Mouse (Mus musculus): ENCODE data around the gene Cgnl1. TPM values are rescaled to one million over a fixed set of nuclear protein-coding genes. Genes with fewer than 3 reads are reported as not detected.
"Not testable (repeated sequence)": the region's sequence is repeated elsewhere in the genome, so short reads cannot be mapped to it uniquely, and the experiment has no call there.

The Cgnl1 gene
- polyA plus RNA-seq, 1 experiment from 2014 or later, result 5.7 TPM

DNA sequence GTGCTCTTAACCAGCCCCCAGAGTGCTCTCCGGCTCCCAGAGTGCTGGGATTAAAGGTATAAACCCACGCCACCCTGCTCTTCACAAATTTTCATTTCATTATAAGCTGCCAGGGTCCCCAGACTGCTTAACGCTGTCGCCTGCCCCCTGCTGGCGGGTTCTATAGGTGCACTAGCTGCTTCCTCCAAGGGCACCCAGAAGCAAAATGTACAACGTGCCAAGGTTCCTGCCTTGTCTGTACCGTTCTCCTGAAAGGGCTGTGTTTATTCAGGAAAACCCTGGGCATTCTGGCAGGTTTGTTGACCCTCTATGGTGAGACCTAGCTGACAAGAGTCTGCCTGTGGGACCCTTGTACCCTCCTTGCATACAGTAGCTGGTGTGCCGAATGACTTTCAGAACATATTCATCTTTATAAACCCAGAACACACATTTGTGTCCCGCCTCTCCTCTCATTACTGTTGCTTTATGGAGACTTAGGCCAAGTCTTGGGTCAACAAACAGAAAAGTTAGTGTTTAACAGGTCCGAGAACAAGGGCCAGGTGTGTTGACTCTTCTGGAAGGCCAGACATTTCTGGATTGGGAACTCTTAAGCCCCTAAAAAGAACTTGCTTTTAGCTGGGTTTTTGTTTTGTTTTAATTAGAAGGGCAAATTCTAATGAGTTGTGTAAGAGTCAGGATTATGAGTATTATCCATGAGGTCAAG lies 146.5 kb downstream of the Cgnl1 start:
- Histone ChIP-seq H3K9me3 (no peaks in the 10 kb centered on the region), H3K36me3 (no peaks in the 10 kb centered on the region), H3K27ac (no peak overlapping the region), H3K27me3 (ENCODE audit: insufficient read depth, poor library complexity, severe bottlenecking) (no peaks in the 10 kb centered on the region), H3K4me1 (replicated peaks) (peaks cover 18% of the 10 kb centered on the region), H3K4me3 (no peak overlapping the region)
- WGBS, result 50% methylated on average over 10 of the region's 10 CpGs
- peak; percentile 54 for DNase-seq (ENCODE audit: low spot score)

DNA sequence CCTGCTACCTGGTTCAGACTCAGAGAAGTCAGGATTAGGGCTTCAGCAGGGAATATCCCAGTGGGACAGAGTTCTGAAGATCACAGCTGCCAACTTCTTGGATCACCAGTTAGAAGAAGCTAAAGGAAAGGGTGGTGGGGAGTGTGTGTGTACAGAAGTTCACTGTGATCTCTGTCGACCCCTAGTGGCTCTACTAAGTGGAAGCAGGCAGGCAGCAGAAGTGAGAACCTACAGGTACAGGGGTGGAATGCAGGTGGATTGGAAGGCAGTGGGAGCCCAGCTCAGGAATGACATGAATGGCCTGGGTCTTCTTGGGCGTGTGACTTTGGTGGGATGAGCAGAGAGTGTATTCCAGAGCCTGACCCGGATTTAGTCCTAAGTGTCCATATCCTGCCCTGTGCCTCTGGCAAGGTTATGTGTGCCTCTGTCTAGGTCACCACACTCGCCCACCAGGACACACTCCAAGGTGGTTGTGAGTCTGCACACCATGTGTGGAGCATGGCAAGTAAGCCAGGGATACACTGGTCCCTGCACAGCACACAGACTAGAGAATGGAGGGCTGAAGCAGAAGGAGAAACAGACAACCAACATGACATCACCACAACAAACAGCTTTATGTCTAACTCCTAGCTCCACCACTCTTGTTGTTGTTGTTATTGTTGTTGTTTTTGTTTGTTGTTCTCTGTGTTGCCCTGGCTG lies 147.4 kb downstream of the Cgnl1 start:
- Histone ChIP-seq H3K4me3 (no peak overlapping the region), H3K9me3 (no peaks in the 10 kb centered on the region), H3K27ac (no peak overlapping the region), H3K27me3 (ENCODE audit: insufficient read depth, poor library complexity, severe bottlenecking) (no peaks in the 10 kb centered on the region), H3K36me3 (no peaks in the 10 kb centered on the region), H3K4me1 (replicated peaks) (peaks cover 15% of the 10 kb centered on the region)
- 33% methylated on average over 4 of the region's 4 CpGs for WGBS
- DNase-seq (ENCODE audit: low spot score), result peak; percentile 30

DNA sequence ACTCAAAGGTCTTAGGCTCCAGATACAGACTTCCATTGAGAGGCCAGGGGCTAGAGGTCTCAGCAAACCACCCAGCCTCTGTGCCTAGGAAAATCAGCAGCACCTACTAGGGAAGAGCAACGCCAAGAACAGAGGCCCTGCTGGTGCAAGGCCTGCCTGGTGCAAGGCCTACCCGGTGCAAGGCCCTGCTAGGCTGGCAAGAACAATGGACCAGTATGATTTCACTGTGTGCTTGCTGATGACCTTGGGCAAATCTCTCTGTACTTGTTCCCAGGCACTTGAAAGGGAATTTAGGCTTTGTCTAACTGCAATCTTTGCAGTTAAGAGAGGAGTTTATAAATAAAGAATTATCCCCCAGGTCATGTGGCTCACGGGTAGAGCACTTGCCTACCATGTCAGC lies 148.8 kb downstream of the Cgnl1 start:
- H3K4me1 ChIP-seq (replicated peaks), result peaks cover 11% of the 10 kb centered on the region
- 82% methylated on average over 3 of the region's 3 CpGs for WGBS
- no peak for DNase-seq (ENCODE audit: low spot score)
- no peak overlapping the region for H3K27ac ChIP-seq
- no peak overlapping the region for H3K4me3 ChIP-seq
- H3K36me3 ChIP-seq, result no peaks in the 10 kb centered on the region
- no peaks in the 10 kb centered on the region for H3K27me3 ChIP-seq (ENCODE audit: insufficient read depth, poor library complexity, severe bottlenecking)
- H3K9me3 ChIP-seq, result no peaks in the 10 kb centered on the region

DNA sequence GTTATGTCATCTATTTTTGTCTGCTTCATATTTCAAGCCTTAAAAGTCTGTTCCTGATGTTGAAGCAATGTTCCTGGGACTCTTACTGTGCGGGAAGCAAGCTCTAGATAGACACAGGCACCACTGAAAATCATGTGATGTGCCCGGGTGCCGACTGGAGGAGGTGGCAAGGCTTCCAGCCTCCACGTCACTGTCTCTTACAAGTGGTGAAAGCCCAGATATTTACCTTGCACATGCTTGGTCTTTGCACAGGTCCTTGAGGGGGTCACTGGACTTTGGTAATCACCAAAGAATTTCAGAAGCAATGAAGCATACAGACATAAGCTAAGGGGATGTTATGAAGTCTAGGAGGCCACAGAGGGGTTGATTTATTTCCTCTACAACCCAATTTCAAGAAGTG lies 149.4 kb downstream of the Cgnl1 start:
- no peaks in the 10 kb centered on the region for H3K9me3 ChIP-seq
- H3K36me3 ChIP-seq, result no peaks in the 10 kb centered on the region
- no peak overlapping the region for H3K4me3 ChIP-seq
- H3K4me1 ChIP-seq (replicated peaks), result peaks cover 11% of the 10 kb centered on the region
- WGBS, result 87% methylated on average over 4 of the region's 4 CpGs
- H3K27me3 ChIP-seq (ENCODE audit: insufficient read depth, poor library complexity, severe bottlenecking), result no peaks in the 10 kb centered on the region
- no peak for DNase-seq (ENCODE audit: low spot score)
- no peak overlapping the region for H3K27ac ChIP-seq

DNA sequence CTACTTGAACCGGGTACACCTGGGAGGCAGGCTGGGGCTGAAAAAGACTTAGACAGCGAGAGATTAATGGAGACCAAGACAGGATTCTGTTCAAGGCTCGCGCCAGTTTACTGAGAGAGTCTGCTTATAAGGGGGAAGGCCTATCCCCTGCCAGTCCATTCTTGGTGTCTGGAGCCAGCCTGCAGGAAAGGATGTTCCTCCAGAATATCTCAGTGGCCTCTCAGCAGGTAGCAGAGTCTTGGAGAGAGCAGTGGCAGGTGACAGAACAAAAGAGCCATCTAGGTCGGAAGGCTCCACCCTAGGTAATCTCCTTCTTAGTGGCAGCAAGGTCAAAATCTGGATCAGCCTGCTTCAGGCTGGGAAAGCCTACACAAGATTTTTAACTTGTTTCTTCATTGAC lies 151.3 kb downstream of the Cgnl1 start:
- not testable (repeated sequence) for H3K4me1 ChIP-seq (replicated peaks); H3K27ac ChIP-seq; DNase-seq (ENCODE audit: low spot score); H3K36me3 ChIP-seq; H3K27me3 ChIP-seq (ENCODE audit: insufficient read depth, poor library complexity, severe bottlenecking); H3K4me3 ChIP-seq; H3K9me3 ChIP-seq
- 79% methylated on average over 5 of the region's 5 CpGs for WGBS

DNA sequence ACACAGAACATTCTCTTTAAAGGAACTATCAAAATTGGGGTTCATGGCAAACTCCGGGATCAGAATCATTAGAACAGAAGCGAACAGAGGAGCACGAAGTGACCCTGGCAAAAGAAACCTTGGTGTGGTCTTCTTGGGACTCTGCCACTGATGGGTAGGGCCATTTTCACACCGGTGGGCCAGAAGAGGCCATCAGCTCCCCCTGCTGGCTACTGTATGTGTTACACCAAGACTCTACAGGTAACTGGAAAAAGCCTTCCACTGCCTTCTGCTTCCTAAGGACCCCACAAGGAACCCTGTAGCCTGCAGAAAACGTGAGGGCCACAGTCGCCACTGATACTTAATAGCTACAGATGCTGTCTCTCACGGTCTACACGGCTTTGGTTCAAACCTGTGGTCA lies 154.0 kb downstream of the Cgnl1 start:
- no peak overlapping the region for H3K4me3 ChIP-seq
- no peak overlapping the region for H3K27ac ChIP-seq
- no peaks in the 10 kb centered on the region for H3K36me3 ChIP-seq
- WGBS, result 54% methylated on average over 8 of the region's 8 CpGs
- no peaks in the 10 kb centered on the region for H3K4me1 ChIP-seq (replicated peaks)
- H3K27me3 ChIP-seq (ENCODE audit: insufficient read depth, poor library complexity, severe bottlenecking), result no peaks in the 10 kb centered on the region
- no peaks in the 10 kb centered on the region for H3K9me3 ChIP-seq
- DNase-seq (ENCODE audit: low spot score), result peak; percentile 43

DNA sequence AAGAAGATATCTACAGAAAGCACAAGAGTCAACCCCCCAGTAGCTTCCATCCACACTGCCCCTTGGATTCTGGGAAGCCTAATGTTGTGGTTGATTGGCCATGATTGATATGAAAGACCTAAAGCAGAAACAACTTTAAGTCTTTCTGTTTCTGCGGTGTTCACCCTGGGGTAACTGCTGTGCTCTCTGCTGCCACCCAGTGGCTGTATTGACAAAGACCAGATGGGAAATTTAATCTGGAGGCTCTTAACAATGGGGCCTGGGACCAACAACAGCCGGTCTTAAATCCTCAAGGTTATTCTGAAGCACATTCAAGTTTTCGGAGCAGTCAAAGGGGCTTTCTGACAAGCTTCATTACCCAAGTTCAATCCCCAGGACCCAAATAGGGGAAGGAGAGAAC lies 155.2 kb downstream of the Cgnl1 start:
- DNase-seq (ENCODE audit: low spot score), result peak; percentile 78
- Histone ChIP-seq H3K9me3 (no peaks in the 10 kb centered on the region), H3K27me3 (ENCODE audit: insufficient read depth, poor library complexity, severe bottlenecking) (no peaks in the 10 kb centered on the region), H3K4me3 (no peak overlapping the region), H3K27ac (no peak overlapping the region), H3K36me3 (no peaks in the 10 kb centered on the region), H3K4me1 (replicated peaks) (no peaks in the 10 kb centered on the region)
- WGBS, result 29% methylated on average over 3 of the region's 3 CpGs

DNA sequence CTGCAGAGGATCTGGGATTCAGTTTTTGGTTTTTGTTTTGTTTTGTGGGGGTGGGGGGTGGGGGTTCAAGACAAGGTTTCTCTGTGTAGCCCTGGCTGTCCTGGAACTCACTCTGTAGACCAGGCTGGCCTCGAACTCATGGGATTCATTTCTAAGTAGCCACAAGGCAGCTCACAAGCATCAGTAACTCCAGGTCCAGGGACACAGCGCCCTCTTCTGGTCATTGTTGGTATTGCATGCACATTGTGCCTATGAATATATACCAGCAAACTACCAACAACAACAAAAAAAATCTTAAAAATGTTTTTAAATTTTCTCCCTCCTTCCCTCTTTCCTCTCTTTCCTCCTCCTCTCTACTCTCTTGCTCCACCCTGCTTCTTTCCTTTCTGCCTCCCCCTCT lies 156.8 kb downstream of the Cgnl1 start:
- no peak for DNase-seq (ENCODE audit: low spot score)
- Histone ChIP-seq H3K4me3 (no peak overlapping the region), H3K27me3 (ENCODE audit: insufficient read depth, poor library complexity, severe bottlenecking) (no peaks in the 10 kb centered on the region)

DNA sequence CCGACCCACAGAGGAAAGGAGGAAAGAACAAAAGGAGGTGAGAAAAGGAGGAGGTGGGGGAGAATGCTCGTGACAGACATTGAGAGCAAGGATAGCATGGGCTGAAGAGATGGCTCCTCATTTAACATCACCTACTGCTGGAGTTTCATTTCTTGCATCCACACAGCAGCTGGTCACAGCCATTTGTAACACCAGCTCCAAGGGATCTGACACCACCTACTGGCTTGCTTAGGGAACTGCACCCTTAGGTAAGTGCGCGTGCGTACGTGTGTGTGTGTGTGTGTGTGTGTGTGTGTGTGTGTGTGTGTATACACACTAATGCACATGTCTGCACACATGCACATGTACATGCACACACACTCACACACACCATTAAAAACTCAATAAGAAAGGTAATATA lies 158.4 kb downstream of the Cgnl1 start:
- H3K27me3 ChIP-seq (ENCODE audit: insufficient read depth, poor library complexity, severe bottlenecking), result no peaks in the 10 kb centered on the region
- no peaks in the 10 kb centered on the region for H3K9me3 ChIP-seq
- H3K36me3 ChIP-seq, result no peaks in the 10 kb centered on the region
- no peak overlapping the region for H3K27ac ChIP-seq
- no peaks in the 10 kb centered on the region for H3K4me1 ChIP-seq (replicated peaks)
- DNase-seq (ENCODE audit: low spot score), result no peak
- no peak overlapping the region for H3K4me3 ChIP-seq
- 85% methylated on average over 6 of the region's 6 CpGs for WGBS

More for the DNA sequence above, 156.8 kb downstream of the Cgnl1 start:
- Histone ChIP-seq H3K27ac (no peak overlapping the region), H3K9me3 (no peaks in the 10 kb centered on the region), H3K4me1 (replicated peaks) (no peaks in the 10 kb centered on the region), H3K36me3 (no peaks in the 10 kb centered on the region)
- WGBS, result 32% methylated on average over 2 of the region's 2 CpGs

DNA sequence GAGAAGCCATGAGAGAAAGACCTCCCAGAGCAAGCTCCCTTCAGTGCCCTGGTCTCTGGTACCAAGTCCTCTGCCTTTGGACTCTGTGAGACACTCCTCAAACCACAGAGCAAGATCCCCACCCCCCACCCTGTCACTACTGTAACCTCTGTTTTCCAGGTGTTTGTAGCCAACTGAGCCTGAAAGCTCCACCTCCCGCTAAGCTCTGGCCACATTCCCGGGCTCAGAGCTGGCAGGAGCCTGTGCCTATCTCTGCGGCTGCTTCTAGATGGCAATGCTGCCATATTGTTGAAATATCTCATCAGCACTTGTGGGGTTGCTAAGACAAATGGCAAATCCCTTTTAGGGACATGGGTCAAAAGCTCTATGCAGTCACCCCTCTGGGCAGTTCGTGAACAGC lies 159.5 kb downstream of the Cgnl1 start:
- Histone ChIP-seq H3K27ac (no peak overlapping the region), H3K4me1 (replicated peaks) (no peaks in the 10 kb centered on the region)
- WGBS, result 73% methylated on average over 4 of the region's 4 CpGs

DNA sequence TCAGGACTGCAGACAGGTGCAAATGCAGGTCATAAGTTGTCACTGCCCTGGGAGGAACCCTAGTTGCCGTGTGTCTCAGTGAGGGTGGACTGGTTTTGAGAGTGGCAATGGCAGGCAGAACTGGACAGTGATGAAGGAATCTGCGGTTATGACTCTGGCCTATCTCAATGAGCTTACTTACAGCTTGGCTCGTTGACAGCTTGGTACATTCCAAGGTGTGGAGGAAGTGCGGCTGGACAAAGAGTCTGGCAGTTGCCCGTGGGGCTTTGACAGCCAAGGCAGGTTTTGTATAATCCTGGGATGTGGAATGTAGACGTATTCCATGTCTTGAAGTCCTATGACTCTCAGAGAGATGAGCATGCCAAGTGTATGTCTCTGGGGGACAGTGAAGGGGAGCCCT lies 162.4 kb downstream of the Cgnl1 start:
- WGBS, result 89% methylated on average over 6 of the region's 6 CpGs
- Histone ChIP-seq H3K9me3 (no peaks in the 10 kb centered on the region), H3K36me3 (no peaks in the 10 kb centered on the region), H3K4me3 (no peak overlapping the region), H3K27me3 (ENCODE audit: insufficient read depth, poor library complexity, severe bottlenecking) (no peaks in the 10 kb centered on the region), H3K27ac (no peak overlapping the region), H3K4me1 (replicated peaks) (peaks cover 5% of the 10 kb centered on the region)
- DNase-seq (ENCODE audit: low spot score), result no peak

More for the DNA sequence above, 159.5 kb downstream of the Cgnl1 start:
- no peaks in the 10 kb centered on the region for H3K36me3 ChIP-seq
- no peak overlapping the region for H3K4me3 ChIP-seq
- H3K27me3 ChIP-seq (ENCODE audit: insufficient read depth, poor library complexity, severe bottlenecking), result no peaks in the 10 kb centered on the region
- no peak for DNase-seq (ENCODE audit: low spot score)
- H3K9me3 ChIP-seq, result no peaks in the 10 kb centered on the region

DNA sequence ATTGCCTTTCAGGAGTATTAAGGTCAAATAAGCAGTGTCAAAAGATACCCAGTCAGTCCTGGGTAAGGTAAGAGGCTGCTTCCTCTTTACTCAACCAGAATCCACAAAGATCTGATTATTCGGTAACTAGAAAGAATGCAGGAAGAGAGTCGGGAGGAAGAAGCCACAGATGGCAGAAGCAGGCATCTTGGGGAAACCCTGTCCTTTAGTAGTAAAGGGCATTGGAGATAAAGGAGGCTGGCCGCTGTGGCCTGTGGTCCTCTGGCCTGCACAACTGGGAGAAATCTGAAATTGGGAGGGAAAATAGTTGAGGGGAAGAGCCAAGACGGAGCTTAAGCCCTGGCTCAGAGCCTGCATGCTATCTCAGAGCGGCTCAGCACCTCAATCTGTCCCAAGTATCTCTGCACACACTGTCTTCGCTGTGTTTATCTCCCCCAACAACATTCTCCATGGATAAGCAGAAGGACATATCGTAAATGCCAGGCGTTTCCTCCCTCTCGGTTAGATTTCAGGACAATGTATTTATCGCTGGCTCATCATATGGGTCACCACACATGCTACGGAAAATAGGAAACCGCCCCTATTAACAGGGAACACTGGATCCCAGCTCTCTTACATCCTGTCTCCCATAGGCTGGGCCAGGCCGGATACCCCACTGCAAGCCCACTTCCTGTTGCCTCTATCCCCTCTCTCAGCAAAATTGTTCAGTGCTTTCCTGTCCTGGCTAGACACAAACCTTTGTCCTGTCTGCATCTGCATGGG lies 164.9 kb downstream of the Cgnl1 start:
- Histone ChIP-seq H3K36me3 (no peaks in the 10 kb centered on the region), H3K9me3 (no peaks in the 10 kb centered on the region), H3K4me3 (no peak overlapping the region), H3K4me1 (replicated peaks) (peaks cover 5% of the 10 kb centered on the region), H3K27me3 (ENCODE audit: insufficient read depth, poor library complexity, severe bottlenecking) (no peaks in the 10 kb centered on the region), H3K27ac (no peak overlapping the region)
- DNase-seq (ENCODE audit: low spot score), result no peak
- 84% methylated on average over 13 of the region's 13 CpGs for WGBS

All from hindbrain, embryonic 10.5 days (tissue).